Mouse (Mus musculus) ES-Bruce4 (cell line): ENCODE measurements around the gene Nucks1. TPM values are rescaled to one million over a fixed set of nuclear protein-coding genes. Genes with fewer than 3 reads are reported as not detected.

Experiments used
- H3K27ac ChIP-seq: 2 replicates; pipeline ENCODE4 v1.5.1; 2012; ENCODE audit warnings: low read length, inconsistent platforms; ENCODE audit not compliant: insufficient read depth
- H3K27me3 ChIP-seq: 2 replicates; pipeline ENCODE4 v1.6.1; 2012; ENCODE audit warnings: mild to moderate bottlenecking, low read length, inconsistent platforms; ENCODE audit not compliant: control insufficient read depth, poor library complexity, insufficient read depth, severe bottlenecking
- H3K36me3 ChIP-seq: 2 replicates; pipeline ENCODE4 v1.6.1; 2012; ENCODE audit warnings: inconsistent platforms, mild to moderate bottlenecking, low read length, moderate library complexity; ENCODE audit not compliant: control insufficient read depth, poor library complexity, insufficient read depth, severe bottlenecking
- H3K4me1 ChIP-seq: one replicate; pipeline ENCODE4 v1.8.1; 2011; ENCODE audit warnings: low read length; ENCODE audit not compliant: control insufficient read depth, insufficient read depth
- H3K4me3 ChIP-seq: 2 replicates; pipeline ENCODE4 v1.5.1; 2011; ENCODE audit warnings: low read depth, mild to moderate bottlenecking, low read length
- H3K9ac ChIP-seq: 2 replicates; pipeline ENCODE4 v1.6.1; 2012; ENCODE audit warnings: low read depth, mild to moderate bottlenecking, inconsistent platforms; ENCODE audit not compliant: poor library complexity, severe bottlenecking
- H3K9me3 ChIP-seq: replicated peaks from 2 replicates; pipeline ENCODE4 v1.6.1; 2012; ENCODE audit warnings: mild to moderate bottlenecking, low read length, inconsistent platforms; ENCODE audit not compliant: control insufficient read depth, poor library complexity, insufficient read depth, severe bottlenecking
- CTCF ChIP-seq: IDR thresholded peaks from one replicate; pipeline ENCODE4 v1.8.1; 2011; ENCODE audit warnings: low read depth, low read length
- EP300 ChIP-seq: IDR thresholded peaks from 2 replicates; pipeline ENCODE4 v1.6.1; 2011; ENCODE audit warnings: low read depth, low read length; ENCODE audit not compliant: insufficient read depth
- POLR2A ChIP-seq: IDR thresholded peaks from one replicate; pipeline ENCODE4 v1.8.1; 2011; ENCODE audit warnings: low read length; ENCODE audit not compliant: insufficient read depth
- polyA plus RNA-seq: library from polyadenylated mRNA; stranded (reverse); fragments of >200 nt; gene quantifications from 2 replicates; pipeline ENCODE4 v1.2.4, GENCODE M21; 2011; ENCODE audit warnings: low read depth; ENCODE audit not compliant: missing spikeins, insufficient read depth, insufficient read length

The Nucks1 gene
- polyA plus RNA-seq, 1 experiment: 328 TPM

DNA sequence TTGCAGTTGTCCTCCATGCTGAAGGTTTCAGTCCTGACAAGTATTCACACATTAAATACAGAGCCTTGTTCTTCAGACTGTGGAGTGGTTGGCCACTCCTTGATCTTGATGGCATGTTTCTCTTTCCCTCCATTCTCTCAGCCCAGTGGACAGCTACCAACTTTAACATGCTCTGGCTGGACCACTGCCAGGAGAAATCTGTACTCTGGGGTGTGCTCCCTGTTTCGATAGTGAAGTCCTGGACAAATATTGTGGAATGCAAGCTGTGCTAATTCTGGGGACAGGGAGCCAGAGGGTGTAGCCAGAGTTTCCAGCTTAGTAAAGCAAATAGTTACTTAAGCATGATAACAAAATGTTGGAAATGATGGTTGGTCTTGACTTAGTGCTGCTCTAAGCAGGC lies 28.5 kb downstream of the Nucks1 start:
- no peak overlapping the region for H3K27ac ChIP-seq
- H3K4me1 ChIP-seq: peaks cover 3% of the 10 kb centered on the region

DNA sequence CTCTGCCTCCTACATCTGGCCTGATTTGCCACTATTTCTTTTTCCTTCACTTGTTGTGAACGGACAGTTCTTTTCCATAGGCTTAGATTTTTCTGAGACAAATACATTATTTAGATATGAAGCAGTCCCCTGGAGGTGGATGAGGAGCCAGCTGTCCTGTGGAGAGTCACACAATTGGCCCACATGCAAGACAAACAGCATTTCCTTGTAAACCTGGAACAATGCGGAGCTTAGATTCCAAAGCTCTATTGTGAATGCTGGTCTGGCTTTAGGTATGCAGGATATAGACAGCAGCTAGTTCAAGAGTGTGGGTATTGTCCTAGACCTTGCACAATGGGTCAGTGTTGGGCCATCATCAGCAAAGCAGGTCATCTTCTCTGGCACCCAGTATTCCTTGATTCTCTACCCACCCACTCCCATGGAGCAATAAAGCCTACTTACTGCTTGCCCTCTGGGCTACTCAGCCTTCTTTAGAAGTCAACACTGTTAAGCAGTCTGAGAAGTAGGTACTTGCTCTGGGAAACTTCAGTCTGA lies 30.4 kb downstream of the Nucks1 start:
- Histone ChIP-seq H3K4me1 (peaks cover 5% of the 10 kb centered on the region), H3K9ac (no peak overlapping the region), H3K27me3 (no peaks in the 10 kb centered on the region), H3K27ac (peak overlapping the region; percentile 58), H3K4me3 (no peak overlapping the region), H3K36me3 (peaks cover 14% of the 10 kb centered on the region), H3K9me3 (no peaks in the 10 kb centered on the region)
- TF ChIP-seq POLR2A (no peak), CTCF (no peak), EP300 (no peak)

More for the DNA sequence above, 28.5 kb downstream of the Nucks1 start:
- Histone ChIP-seq H3K27me3 (no peaks in the 10 kb centered on the region), H3K9ac (no peak overlapping the region), H3K36me3 (peaks cover 30% of the 10 kb centered on the region), H3K4me3 (no peak overlapping the region), H3K9me3 (no peaks in the 10 kb centered on the region)
- TF ChIP-seq CTCF (no peak), EP300 (no peak), POLR2A (no peak)

GRCm38 (mm10) chr1:131941501-131941900 lies 31.2 kb downstream of the Nucks1 start:
- H3K27ac ChIP-seq: no peak overlapping the region
- peaks cover 5% of the 10 kb centered on the region for H3K4me1 ChIP-seq
- no peak overlapping the region for H3K9ac ChIP-seq
- H3K27me3 ChIP-seq: no peaks in the 10 kb centered on the region
- H3K36me3 ChIP-seq: peaks cover 14% of the 10 kb centered on the region
- no peak for TF ChIP-seq POLR2A
- TF ChIP-seq EP300: no peak
- TF ChIP-seq CTCF: no peak
- no peaks in the 10 kb centered on the region for H3K9me3 ChIP-seq
- H3K4me3 ChIP-seq: no peak overlapping the region

GRCm38 (mm10) chr1:131942621-131943590 lies 32.6 kb downstream of the Nucks1 start:
- no peak overlapping the region for H3K4me3 ChIP-seq
- no peaks in the 10 kb centered on the region for H3K9me3 ChIP-seq
- no peaks in the 10 kb centered on the region for H3K27me3 ChIP-seq
- no peak overlapping the region for H3K27ac ChIP-seq
- no peak for TF ChIP-seq CTCF
- no peak for TF ChIP-seq EP300
- no peak for TF ChIP-seq POLR2A
- H3K9ac ChIP-seq: no peak overlapping the region
- peaks cover 7% of the 10 kb centered on the region for H3K4me1 ChIP-seq
- peaks cover 10% of the 10 kb centered on the region for H3K36me3 ChIP-seq

DNA sequence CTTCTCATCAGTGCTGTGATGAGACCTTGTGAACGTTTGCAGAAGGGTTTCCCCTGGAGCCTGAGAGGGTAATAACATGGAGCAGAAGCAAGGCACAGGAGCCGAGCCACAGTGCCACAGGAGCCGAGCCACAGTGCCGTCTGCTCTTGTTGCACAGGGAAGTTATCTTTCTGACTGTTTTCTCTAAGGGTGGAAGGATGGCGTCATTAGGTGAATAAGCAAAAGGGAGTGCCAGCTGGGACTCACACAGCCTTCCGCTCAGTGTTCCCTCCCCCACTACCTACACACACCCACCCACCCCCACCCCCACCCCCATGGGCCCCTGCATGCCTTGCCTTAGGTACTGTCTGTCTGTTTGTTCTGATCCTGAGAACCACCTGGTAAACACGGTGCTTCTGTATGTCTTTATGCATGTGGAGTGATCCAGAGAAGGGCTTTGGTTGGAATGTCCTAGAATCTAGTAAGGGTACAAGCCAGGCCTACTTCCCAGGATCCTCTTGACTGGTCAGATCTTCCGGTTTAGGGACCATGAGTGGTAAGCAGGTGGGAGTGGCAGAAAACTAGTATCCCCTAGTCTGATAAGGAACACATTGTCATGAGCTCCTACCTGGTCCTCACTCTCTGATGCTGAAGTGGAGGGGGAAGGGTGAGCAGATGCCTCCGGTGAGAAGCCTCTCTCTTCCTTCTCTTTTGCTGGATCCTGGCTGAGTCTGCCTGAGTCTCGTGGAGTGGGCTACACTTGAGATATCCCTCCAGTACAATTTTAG lies 35.5 kb downstream of the Nucks1 start:
- TF ChIP-seq CTCF (no peak), EP300 (no peak), POLR2A (no peak)
- H3K27me3 ChIP-seq: no peaks in the 10 kb centered on the region
- no peaks in the 10 kb centered on the region for H3K36me3 ChIP-seq
- H3K4me1 ChIP-seq: peaks cover 9% of the 10 kb centered on the region
- H3K27ac ChIP-seq: peak overlapping the region; percentile 64
- H3K9ac ChIP-seq: peak overlapping the region; percentile 46; the same call in 1 of the 2 replicates
- peak overlapping the region; percentile 31 for H3K4me3 ChIP-seq
- no peaks in the 10 kb centered on the region for H3K9me3 ChIP-seq
